Mouse (Mus musculus) megakaryocyte-erythroid progenitor cell, adult 5-6 weeks (primary cell): ENCODE results near the gene Rps9. TPM values are rescaled to one million over a fixed set of nuclear protein-coding genes. Genes with fewer than 3 reads are reported as not detected.
A peak's percentile ranks its signal among the peaks of the same experiment; 100 is the strongest.
"Not testable (repeated sequence)": the region's sequence is repeated elsewhere in the genome, so short reads cannot be mapped to it uniquely, and the experiment has no call there.

ENCODE experiments used
- ATAC-seq: replicated peaks from 2 replicates; pipeline ENCODE4 v1.8.0; 2016; ENCODE audit warnings: mild to moderate bottlenecking, inconsistent platforms; ENCODE audit not compliant: severe bottlenecking, poor library complexity, low FRiP score, low TSS enrichment
- total RNA-seq, 2 experiments: library from RNA; stranded (forward) in 1 of 2; stranded (reverse) in 1 of 2; fragments of 200-1000, 215-1000 nt in 1 of 2; fragments of >200 nt in 1 of 2; fragmentation: Nextera tagmentation in 1 of 2; gene quantifications; 2 replicates each; pipeline ENCODE4 v1.2.3; 2014 to 2017

Gene Rps9
- total RNA-seq, 2 experiments from 2014 or later = 1,380 to 4,029 TPM

DNA sequence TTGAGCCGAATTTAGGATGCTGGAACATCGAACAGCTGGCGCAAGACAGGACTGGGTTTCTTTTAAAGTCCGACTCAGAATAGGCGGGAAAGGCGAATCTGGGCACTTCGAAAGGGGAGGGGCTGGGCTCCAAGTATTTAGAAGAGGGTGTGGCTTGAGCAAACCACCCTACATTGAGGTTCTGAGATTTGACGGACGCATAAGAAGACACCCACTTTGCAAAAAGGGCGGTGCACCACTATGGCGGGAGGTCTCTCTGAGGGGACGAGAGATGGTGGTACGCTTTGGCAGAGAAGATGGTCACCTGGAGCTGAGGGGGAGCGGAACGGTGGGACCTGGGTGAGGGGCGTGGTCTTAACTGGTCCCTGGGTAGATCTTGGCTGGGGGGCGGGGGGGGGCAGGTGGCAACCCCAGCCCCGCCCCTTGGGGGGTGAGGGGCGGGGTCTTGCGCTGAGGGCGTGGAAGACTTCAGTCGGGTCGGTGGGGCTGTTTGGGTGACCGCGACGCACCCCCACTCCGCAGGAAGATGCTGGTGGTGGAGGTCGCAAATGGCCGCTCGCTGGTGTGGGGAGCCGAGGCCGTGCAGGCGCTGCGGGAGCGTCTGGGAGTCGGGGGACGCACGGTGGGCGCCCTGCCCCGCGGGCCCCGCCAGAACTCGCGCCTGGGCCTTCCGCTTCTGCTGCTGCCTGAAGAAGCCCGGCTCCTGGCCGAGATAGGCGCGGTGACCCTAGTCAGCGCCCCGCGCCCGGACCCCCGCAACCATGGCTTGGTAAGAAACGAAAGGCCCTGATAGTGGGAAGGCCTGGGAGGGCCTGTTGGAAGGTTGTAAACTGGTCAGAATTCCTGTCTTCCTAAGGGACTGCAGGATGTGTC lies 9.5 kb upstream of the Rps9 start:
- ATAC-seq = peak; percentile 41

DNA sequence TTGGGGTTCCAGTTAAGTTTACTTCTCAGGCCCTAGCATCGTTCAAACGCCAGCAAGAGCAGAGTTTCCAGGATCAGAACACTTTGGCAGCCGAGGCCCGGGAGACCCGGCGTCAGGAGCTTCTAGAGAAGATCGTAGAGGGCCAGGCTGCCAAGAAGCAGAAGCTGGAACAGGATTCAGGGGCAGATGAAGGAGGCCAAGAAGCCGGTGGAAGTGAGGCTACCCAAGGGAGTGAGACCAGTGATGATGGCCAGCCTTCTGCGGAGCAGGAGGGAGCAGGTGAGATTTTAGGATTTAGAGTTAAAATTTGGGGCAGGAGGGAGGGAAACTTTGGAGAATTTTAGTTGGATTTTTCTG lies 8.9 kb upstream of the Rps9 start:
- not testable (repeated sequence) for ATAC-seq

DNA sequence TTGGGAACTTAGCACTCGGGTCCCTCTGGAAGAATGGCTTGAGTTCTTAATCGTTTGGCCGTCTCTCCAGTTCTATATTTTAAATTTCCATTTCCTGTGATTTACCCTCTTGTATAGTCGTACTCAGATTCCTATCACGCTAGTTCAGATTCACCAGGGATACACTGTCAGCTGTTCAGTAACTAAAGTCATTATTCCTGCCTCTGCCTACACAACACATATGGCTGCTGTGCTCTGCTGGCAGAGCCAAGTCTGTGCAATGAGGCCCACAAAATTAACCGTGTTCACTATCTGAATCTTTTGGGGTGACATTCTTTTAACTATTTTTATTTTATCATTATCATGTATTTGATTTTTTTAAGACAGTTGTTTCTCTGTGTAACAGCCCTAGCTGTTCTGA lies 5.3 kb upstream of the Rps9 start:
- no peak for ATAC-seq

DNA sequence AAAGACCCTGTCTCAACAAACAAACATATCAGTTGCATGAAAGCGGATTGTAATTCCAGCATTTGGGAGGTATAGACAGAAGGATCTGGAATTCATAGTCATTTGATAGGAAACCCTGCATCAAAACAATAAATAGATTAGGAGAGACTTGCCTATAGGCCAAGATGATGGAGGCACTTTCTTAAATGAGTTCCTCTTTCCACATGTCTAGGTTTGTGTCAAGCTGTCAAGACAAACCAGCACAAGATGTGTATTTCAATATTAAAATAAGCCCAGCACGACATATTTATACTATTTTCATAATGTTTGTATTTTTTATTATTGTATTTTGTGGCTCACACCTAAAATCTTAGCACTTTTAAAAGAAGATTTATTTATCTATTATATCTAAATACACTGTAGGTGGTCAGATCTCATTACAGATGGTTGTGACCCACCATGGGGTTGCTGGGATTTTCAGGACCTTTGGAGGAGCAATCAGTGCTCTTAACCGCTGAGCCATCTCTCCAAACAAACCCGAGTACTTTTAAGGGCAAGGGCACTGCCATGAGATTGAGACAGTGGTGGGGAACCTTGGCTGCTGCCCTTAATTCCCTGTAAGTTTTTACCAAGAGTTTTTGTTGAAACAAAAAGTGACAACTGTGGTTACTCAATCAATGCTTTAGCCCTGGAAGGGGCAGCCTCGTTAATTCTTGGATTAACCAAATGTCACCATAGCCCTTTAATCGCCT lies 480 bp upstream of the Rps9 start:
- ATAC-seq = peak; percentile 5; the same call in 1 of the 2 replicates

DNA sequence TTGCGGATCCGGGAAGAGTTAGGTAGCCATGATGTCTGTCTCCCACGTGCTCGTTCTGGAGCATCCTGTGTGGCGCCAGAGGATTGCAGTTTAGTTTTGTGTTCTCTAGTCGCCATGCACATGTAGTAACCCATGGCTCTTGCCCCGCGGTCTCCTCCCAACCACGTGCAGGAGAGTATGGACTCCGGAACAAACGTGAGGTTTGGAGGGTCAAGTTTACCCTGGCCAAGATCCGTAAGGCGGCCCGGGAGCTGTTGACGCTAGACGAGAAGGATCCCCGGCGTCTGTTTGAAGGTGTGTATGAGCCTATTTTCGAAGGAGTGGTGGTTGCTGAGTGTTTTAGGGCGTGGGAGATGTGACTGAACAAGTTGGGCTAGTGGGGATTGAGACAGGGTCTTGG lies 682 bp downstream of the Rps9 start:
- ATAC-seq = 0 out of 2 replicates have a peak, but pooled peaks have one; percentile 4

DNA sequence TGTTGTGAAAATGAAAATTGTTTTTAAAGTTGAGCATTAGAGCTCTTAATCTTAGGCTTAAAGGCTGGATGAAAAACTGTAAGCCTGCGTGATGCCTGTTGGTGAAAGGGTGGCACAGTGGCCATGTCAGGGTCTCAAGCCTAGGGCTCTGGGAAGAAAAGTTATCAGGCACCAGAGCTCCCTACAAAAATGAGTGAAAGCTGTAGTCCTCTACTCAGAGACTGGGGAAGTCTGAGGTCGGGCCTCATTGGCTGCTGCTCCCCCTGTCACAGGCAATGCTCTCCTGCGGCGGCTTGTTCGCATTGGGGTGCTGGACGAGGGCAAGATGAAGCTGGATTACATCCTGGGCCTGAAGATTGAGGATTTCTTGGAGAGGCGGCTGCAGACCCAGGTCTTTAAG lies 1.7 kb downstream of the Rps9 start:
- not testable (repeated sequence) for ATAC-seq

DNA sequence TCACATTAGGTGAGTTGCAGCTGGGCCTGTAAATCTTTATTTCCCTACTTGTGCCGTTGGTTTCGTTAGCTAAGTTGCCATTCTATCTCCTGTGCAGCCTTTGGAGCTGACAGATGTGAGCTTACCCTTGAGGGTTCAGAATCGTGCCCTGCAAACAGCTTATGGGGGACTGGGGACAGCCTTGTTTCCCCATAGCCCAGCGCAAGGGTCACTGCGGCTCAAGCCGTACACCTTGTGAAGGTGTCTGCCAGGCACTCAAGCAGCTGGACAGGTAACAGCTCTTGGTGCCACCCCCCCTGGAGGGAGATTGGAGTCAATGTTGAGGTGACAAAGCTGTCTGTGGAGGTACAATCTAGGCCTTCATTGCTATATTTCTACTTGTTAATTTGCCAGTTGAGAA lies 2.1 kb downstream of the Rps9 start:
- ATAC-seq = no peak

GRCm38 (mm10) chr7:3706343-3706934 lies 2.6 kb downstream of the Rps9 start:
- ATAC-seq = no peak

DNA sequence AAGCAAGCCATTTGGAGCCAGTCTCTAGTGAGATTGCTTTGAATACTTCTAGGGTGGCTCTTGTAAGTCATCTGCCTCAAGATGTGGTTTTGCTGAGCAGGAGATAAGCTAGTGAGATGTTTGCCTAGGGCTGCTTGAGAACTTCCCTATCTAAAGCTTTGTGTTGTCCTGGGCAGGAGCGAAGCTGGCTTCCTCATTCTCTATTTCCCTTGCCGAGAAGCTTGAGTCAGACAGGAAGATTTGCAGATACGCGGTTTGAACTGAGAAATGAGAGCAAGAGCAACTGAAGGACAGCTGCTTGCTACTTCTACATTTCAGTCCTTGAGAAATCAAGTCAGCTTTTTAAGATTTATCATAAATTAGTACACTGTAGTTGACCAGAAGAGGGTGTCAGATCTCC lies 3.2 kb downstream of the Rps9 start:
- peak; percentile 43 for ATAC-seq

GRCm38 (mm10) chr7:3707568-3708413 lies 4.0 kb downstream of the Rps9 start:
- ATAC-seq = no peak

DNA sequence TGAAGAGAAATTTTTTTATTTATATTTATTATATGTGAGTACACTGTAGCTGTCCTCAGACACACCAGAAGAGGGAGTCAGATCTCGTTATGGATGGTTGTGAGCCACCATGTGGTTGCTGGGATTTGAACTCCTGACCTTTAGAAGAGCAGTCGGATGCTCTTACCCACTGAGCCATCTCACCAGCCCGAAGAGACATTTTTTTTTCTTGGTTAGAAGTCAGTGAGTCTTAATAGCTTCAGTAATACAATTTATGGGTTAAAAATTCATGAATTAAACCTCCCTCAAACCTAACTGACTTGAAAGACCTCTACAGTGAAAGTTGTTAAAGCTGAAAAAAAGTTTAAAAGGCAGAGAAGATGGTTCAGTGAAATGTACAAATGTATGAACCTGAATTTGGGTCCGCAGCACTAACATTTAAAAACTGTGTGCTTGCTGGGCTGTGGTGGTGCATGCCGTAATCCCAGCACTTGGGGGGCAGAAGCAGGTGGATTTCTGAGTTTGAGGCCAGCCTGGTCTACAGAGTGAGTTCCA lies 4.7 kb downstream of the Rps9 start:
- not testable (repeated sequence) for ATAC-seq

DNA sequence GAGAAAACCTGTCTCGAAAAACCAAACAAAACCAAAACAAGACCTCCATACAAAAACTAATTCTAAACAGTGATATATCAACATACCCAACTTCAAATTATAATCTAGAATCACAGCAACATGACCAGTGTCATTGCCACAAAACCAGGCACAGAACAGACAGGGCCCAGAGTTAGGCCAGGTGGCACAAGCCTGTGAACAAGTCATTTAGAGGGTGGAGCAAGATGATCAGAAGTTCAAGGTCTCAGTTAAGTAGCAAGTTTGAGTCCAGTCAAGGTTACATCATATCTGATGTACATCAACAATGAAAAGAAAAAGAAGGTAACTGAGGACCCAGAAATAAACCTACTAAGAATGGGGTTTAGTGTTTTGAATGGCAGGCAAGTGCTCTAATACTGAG lies 5.2 kb downstream of the Rps9 start:
- ATAC-seq = peak; percentile 27

GRCm38 (mm10) chr7:3712264-3712942 lies 8.6 kb downstream of the Rps9 start:
- ATAC-seq = no peak

DNA sequence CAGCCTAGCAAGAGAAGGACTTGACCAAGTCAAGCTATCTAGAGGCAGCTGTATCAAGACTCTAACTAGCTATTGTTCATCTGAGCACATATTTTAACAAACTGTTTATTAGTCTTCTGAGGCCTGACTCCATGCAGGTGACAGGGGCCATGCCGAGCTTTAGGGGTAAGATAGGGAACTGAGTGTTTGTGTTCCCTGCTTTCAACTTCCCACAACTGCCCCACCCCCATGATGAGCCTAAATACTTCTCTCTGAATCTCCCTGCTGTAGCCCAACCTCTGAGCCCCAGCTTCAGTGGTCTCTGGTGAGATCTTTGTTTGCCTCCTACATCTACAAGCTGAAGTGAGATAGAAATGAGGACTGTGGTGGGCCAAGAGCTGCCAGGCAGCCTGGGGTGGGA lies 11.5 kb downstream of the Rps9 start:
- no peak for ATAC-seq

- not testable (repeated sequence) for ATAC-seq
Observed at GRCm38 (mm10) chr7:3720268-3720667, 16.5 kb downstream of the Rps9 start, which contains the start of gene Pirb. Gene Pirb, minus strand, starts transcription at chr7:3720391.

GRCm38 (mm10) chr7:3725459-3725858 lies 21.7 kb downstream of the Rps9 start:
- not testable (repeated sequence) for ATAC-seq

DNA sequence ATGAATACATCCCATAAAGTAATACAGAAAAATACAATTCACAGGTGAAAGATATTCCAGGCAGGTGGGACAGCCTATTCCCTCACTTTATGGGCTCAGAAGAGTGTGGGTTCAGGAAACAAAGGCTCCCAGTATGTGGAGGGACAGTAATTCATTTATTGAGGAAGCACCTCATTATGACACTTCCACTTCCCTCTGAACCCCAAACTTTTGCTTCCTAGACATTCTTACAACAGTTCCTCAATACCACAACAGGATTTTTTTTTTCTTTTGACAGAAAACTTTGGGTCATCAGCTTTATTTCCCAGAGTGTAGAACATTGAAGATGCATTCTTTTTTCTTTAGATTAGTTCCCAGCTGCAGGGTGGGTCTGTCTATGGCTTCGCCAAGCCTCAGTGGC lies 28.9 kb downstream of the Rps9 start:
- ATAC-seq = not testable (repeated sequence)
